Mouse (Mus musculus): ENCODE measurements at regions not wholly inside any gene's neighbourhood (a gene's known extent, or its start where the extent isn't known, plus 50 kb on each side); places are given as distances from the start of the nearest gene placed in this dataset.

DNA sequence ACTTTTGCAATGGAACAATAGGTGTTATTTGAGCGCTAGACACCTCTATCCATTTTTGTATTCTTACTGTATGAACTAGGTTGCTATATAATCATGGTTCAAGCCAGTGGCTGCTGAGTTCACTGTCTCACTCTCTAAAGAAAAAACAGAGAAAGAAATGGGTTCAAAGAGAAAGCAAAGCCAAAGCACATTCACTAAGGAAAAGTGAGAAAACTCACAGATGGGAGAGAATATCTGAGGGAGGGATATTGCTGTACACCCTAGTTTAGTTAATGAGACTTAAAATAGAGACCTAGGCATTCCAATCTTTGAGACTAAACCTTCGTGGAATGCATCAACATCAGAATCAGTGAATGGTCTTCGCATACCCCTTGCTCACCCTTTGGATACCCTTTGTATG, 371.0 kb downstream of the Fam198b start:
- TF ChIP-seq EP300 (IDR thresholded peaks at IDR 0.05) = no peak
- TF ChIP-seq CTCF (IDR thresholded peaks at IDR 0.05) = no peak

Measured in lung, postnatal 0 days (tissue).